Mouse (Mus musculus): Measurements from ENCODE around the gene Hk2. TPM values are rescaled to one million over a fixed set of nuclear protein-coding genes. Genes with fewer than 3 reads are reported as not detected.
A peak's percentile ranks its signal among the peaks of the same experiment; 100 is the strongest.

Gene Hk2
- total RNA-seq, 4 experiments from 2014 or later = 261 to 301 (median 287) TPM

DNA sequence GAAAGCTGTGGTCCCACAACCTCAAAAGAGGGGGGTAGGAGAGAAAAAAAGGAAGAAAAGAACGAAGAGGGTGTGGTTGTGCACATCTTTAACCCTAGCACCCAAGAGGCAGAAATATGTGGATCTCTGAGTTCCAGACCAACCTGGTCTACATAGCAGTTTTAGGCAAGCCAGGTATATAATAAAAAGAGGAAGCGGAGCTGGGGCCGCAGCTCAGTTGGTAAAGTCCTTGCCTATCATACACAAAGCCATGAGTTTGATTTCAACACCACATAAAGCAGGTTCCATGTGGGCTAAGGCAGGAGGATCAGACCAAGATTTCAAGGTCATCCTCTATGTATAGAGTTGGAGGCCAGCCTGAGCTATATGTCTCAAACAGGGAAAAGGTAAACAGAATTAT, 4.0 kb downstream of the Hk2 start:
- DNase-seq (ENCODE audit: low spot score in 2 of 2) = no peak

DNA sequence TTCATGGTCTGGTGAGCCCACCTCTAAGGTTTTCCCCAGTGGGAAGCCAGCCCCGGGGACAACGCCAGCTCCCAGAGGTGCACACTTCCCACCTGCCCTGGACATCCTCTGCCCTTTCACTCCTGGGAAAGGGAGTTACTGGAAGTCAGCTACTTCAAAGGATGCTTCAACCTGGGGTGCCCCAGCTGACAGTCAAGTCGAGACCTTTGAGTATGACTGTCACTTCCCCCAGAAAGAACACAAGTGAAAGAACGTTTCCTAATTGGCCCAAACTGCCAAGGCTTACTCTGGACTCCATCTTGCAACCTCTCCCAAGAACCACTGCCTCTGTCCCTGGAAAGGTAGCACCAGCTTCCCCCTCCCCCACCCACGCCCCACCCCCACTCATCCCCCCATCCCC, 4.5 kb downstream of the Hk2 start:
- no peak for DNase-seq (ENCODE audit: low spot score in 2 of 2)

DNA sequence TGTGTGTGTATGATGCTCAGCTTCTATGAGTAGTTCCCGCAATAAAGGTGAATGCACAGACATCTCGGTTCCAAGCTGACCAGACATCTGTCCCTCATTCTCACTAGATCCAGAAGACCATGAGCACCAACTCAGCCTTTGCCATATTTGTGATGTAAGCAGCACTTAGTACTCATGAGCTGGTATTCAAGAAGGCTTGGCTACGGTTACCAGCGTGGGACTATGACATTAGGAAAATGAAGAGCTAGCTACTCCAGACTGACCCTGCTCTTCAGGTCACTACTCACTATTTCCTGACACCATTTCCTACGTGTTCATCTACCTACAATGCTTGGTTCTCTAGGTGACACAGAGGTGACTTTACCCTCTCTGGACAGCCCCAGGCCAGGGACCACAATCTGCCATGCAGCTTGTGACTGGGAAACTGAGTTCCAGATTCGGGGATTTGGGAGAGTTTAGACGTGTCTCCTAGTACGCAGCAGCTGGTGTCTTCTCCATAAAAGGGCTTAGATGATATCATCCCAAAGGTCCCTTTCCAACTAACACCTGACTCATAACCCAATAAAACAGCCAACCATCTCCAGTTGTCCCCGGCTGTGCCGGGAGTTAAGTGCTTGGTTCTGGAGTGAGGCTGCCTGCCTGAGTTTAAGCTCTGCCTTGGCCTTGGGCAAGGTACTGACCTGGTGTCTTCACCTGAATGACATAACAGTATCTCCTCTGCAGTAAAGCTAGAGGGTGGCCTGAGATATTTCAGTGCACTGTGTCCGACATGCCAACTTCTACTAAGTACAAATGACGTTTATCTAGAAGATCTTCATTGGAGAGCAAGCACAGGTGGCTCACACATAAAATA, 6.3 kb downstream of the Hk2 start:
- no peak for DNase-seq (ENCODE audit: low spot score in 2 of 2)

DNA sequence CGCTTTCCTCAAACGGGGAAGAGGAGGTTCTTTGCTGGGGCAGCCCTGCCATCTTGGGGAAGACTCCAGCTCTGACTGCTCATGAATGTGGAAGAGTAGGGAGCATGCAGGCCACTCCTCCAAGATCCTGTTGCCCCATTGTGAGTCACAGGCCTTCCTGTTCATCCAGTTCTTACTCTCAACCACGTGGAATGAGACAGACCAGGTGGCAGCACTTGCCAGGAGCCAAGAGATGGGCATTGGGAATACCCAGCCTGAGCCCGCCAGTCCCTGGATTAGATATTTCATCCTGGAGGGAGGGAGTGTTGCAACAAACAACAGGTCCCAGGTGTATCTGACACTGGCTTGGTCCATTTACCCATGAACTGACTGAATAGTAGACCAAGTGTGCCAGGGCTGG, 7.6 kb downstream of the Hk2 start:
- DNase-seq (ENCODE audit: low spot score in 2 of 2) = no peak

DNA sequence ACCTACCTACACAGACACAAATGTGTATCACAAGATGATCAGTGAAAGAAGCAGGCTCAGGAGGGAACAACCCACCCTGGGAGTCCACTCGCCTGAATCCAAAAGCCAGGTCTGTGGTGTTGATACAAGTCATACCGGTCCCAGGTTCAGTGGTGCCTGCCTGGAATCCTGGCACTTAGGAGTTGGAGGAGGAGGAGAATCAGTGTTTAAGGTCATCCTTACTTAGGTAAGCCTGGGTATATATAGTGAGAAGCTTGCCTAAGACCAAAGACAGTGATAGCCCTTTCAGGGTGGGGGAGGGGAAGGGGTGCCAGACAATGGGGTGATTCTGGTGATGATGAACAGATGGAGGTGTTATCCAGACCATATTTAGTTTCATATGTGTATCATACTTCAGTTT, 9.0 kb downstream of the Hk2 start:
- no peak for DNase-seq (ENCODE audit: low spot score in 2 of 2)

DNA sequence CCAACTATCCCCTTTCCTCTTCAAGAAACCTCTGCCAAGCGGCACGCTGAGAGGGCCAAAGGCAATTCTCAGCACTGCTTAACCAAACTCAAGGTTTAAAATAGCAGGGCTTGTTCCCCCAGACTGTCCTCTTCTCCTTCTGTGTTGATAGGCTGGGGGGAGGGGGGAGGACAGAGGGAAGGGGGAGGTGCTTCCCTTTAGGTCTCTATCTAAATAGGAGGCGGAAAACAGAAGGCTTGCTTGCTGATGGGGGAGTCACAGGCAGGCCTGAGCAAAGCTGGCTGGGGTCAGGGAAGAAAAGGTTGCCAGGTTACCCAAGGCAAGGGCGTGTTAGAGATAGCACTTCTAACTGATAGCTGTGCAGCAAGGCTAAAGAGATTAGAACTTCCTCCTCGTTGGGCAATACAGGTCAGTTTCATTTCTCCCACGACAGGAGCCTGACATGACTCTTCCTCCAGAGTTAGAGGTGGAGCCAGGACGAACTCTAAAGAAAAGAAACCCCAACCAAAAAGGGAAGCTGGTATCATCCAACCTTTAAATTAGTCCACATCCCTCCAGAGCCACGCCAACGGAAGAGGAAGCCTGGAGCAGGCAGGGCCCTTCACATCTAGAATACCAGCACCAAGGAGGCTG, 10.3 kb downstream of the Hk2 start:
- DNase-seq (ENCODE audit: low spot score in 2 of 2) = no peak

DNA sequence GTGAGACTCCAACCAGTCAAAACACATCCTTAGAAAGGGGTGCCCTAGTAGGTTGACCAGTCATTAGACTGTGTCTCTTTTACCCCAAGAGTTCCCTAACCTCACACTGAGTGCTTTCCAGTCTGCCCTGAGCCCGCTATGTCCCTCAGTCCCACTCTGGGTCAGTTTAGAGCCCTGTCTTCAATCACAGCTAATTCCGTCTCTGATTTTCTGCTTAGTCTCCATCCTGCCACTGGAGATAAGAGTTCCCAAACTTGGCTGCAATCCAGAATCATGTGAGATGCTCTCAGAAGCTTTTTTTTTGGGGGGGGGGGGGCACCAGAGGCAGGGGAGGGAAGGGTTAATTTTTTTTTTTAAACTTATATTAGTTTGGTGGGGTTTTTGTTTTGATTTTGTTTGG, 11.5 kb downstream of the Hk2 start:
- DNase-seq (ENCODE audit: low spot score in 2 of 2) = no peak

DNA sequence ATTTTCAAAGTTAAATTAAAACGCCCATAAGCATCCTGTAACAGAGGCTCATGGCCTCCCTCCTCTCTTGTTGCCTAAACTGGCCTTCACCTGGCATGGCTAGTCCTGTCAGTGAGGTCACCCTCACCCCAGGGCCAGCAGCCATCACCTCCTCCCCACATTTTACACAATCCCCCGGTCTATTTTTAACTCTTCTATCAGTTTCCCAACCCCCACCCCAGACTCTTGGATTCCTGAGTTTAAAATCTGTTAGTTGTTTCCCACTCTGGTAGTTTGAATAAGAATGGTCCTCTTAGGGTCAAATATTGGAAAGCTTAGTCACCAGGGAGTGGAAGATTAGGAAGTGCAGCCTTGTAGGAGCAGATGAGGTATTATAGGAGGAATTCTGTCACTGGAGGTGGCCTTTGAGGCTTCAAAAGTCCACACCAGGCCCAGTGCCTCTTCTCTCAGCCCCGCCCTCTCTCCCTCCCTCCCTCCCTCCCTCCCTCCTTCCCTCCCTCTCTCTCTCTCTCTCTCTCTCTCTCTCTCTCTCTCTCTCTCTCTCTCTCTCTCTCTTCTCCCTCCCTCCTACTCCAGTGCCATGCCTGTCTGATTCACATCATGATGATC, 13.4 kb downstream of the Hk2 start:
- DNase-seq (ENCODE audit: low spot score in 2 of 2) = peak in 1 of 2 experiments; percentile 58

DNA sequence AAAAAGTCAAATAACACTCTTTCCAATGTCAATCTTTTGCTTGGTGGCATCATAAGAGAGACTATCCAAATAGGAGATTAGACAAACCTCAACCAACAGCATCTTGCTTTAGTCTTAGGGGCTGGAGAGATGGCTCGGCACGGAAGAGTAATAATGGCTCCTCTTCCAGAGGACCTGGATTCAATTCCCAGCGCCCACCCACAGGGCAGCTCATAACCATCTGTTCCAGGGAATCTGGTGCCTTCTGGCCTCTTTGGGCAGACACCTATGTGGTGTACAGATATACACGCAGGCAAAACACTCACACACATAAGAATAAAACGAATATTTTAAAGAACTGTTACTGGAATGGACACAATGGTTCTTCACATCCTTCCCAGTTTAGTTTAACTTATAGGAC, 15.0 kb downstream of the Hk2 start:
- DNase-seq (ENCODE audit: low spot score in 2 of 2) = no peak

DNA sequence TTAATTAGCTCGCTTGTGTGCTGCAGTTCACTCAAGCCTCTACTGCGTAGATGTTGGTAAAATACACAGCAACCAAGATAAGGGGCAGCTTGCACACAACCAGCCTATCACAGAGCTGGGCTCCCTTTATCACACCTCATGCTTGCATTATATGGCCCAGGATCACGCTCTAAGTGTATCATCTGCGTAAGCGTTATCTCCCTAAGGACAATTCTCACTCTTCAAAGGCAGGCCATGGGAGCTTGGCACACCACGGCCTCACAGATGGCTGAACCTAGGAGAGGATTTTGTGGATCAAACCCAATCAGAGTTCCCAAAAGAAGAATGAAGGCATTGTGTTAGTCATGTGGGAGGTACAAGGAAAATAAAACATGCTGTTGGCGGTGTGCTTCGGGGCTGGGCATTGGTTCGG, 17.4 kb downstream of the Hk2 start:
- DNase-seq (ENCODE audit: low spot score in 2 of 2) = no peak

DNA sequence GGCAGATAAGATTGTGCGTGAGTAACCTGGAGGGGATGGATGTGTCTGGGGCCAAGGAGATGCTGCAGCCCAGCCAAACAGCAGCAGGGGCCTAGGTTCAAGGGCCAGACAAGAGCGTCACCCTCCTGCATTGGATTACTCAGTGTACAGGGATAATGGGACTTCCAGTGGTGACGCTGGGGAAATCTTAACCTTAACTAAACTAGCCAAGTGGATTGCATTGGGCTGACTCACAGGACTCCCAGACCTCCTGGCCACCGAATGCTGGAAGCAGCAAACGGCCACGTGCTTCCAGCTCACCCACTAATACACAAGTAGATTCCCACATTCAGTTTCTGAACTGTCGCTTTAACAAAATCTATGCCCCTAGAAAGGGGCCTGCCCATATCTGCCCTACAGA, 18.0 kb downstream of the Hk2 start:
- peak; percentile 63 to 69 for DNase-seq (ENCODE audit: low spot score in 2 of 2)

DNA sequence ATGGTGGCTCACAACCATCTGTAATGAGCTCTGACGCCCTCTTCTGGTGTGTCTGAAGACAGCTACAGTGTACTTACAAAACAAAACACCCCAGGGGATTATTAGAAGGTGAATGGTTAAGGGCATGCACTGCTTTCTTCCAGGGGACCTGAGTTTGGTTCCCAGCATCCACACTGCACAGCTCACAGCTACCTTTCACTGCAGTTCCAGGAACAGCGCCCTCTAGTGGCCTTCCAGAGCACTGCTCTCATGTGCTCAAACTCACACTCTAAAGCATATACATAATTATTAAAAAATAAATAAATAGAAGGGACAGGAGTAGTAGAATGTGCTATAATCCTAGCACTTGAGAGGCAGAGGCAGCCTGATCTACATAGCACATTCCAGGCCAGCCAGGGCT, 18.9 kb downstream of the Hk2 start:
- DNase-seq (ENCODE audit: low spot score in 2 of 2) = no peak

DNA sequence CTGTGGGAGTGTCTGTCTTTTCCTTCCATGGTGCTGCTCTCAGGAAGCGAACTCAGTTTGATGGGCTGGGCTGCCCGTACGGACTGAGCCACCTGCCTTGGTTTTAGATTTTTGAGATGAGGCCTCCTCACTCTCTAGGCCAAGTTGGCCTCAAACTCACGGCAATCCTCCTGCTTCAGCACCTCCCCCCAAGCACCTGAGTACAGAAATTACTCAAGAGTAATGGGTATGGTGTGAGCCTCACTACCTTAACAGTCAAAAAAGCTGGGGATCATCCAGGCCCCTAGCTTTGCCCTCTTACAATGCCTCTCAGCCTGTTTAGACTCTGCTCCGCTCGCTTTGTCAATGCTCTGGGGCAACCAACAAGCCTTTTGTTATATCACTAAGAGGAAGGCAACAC, 19.5 kb downstream of the Hk2 start:
- no peak for DNase-seq (ENCODE audit: low spot score in 2 of 2)

DNA sequence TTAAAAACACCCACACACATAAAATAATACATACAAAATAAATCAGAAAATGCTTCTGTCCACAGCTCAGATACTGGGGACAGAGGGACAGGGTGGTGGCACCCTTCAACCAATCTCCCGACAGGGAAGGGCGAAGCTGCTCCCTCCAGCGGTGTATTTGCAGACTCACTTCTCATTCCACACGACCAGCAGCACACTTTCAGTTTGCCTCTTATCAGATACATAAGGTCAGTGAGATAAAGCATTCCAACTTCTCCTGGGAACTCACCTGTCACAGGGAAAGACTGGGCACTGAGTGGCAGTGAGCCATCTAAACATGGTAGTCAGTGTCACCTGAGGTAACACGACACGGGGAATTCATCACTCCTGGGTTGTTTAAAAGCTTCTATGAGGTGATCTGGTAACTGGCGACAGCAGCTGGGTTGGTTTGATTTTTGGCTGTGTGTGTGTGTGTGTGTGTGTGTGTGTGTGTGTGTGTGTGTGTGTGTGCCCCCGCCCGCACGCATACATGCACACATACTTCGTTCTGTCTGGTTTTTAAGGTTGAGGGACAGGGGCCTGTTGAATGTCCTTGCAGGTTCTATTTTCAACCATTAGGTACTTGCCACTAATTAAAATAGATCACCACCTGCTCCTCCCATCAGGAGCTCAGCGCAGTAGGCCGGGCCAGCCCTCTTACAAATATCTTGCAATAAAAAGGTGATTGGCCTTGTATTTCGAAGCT, 20.5 kb downstream of the Hk2 start:
- DNase-seq (ENCODE audit: low spot score in 2 of 2) = no peak

DNA sequence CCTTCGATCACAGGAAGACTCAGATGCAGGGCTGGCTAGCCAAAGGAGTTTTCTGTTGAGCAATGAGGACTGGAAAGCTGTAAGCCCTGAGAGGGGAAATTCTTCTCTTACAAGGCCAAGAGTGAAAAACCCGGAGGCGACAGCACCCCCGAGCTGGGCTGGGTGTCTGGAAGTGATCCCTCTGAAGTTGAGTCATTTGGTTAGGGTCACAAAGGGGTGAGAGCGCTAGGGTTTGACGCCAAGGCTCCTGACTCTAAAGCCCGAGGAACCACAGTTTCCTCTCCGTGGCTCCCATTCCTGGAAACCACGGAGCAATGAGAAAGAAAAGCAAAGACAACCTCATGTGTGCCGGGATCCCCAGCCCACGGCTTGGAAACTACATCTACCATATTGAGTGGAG, 21.2 kb downstream of the Hk2 start:
- peak in 1 of 2 experiments; percentile 47 for DNase-seq (ENCODE audit: low spot score in 2 of 2)

DNA sequence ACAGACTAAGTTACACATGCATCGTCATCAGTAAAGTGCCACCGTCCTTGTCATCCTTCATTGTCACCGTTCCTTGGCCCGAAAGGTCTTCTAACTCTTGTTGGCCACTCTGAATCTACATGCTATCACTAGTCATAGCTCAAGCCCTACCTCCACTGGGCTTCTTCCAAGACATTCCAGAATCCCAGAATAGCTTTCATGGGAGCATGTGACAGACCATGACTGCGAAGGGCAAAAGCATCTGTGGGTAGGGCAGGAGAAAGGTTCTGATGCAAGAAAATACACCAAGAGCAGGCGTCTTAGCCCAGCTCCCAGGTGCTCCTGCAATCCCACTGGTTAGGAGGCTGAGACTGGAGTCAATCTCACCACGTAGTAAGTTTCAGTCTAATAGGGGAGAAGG, 22.5 kb downstream of the Hk2 start:
- peak; percentile 56 to 58 for DNase-seq (ENCODE audit: low spot score in 2 of 2)

DNA sequence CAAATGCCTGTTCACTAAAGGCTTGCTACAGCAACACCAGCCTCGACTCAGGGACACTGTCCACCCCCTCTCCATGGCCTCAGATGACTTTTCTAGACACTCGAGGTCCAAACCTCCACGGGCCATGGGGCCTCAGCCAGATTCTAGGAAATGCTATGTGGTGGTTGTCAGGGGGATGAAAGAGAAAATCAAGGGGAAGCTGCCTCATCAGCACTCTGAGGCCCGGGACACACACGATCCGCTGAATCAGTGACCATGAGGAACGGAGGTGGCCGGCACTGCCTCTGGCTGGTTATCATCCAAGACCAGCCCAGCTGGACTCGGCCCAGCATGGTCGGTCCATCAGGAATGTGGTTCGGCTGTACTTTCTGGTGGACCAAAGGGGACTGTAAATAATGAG, 23.2 kb downstream of the Hk2 start:
- DNase-seq (ENCODE audit: low spot score in 2 of 2) = peak; percentile 65 to 70

DNA sequence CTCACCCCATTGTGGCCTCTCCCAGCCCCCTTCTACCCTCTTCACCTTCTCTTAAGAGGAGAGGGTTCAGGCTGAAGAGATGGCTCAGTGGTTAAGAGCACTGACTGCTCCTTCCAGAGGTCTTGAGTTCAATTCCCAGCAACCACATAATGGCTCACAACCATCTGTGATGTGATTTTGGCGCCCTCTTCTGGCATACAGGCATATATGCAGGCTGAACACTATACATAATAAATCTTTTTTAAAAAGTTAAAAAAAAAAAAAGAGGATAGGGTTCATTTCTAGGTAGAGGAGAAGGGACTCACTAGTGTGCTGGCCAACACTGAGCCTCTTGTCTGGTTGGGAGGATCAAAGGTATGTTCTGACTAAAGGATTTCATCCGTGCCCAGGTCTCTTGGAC, 24.2 kb downstream of the Hk2 start:
- no peak for DNase-seq (ENCODE audit: low spot score in 2 of 2)

DNA sequence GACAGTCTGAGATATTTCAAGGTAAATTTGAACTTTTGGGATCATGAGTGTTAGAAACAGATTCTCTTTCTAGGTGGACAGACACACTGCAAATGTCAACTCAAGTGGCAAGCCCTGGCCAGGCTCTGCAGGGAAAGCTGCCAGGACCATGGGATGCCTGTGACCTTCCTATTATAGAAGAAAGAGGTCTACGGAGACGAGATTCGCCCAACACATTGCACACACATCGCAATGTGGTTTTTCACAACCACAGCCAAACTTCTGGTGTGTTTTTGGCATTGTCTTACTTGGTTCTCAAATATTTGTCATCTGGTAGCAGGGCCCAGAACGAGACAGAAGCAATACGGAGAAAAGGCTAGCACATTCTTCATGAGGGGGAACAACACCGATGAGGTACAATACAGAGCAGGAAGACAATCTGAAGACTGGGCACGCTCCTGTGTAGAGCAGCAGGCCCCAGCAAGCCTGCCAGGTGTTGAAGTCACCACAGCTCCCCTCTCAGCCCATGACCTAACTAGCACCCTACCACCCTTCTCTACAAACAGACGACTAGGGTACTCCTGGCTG, 26.1 kb downstream of the Hk2 start:
- DNase-seq (ENCODE audit: low spot score in 2 of 2) = peak in 1 of 2 experiments; percentile 69

DNA sequence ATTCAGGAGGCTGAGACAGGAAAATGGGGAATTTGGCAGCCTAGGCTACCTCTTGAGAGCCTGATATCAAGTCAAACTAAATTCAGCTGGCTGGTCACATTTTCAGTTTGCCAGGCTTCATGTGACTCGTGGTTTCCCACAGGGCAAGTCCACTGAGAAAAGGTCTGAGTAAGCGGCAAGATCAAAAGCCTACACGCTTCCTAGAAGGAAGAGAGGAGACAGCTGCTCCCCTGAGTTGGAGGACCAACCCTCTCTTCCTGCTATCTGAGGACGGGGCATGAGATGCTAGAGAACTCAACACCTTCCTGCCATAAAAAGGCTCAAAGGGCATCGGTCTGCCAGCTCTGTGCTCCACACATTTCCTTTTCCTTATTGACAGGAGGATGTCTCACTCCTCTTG, 27.2 kb downstream of the Hk2 start:
- DNase-seq (ENCODE audit: low spot score in 2 of 2) = no peak

DNA sequence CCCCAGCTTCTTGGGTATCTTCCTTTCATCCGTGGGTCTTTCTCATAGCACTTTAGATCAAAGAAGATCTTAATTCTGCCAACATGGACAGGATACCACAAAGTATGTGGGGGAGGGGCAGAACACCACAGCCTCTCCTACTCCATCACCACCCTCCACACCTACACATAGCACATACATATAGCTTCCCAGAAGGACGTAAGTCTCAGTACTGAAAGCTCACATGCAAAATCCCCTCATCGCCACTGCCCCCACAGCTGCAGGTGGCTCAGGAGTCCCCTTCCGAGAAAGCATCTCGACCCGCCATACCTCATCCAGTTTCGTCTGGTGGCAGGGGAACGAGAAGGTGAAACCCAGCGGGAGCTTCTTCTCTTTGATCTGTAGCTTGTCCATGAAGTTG, 29.7 kb downstream of the Hk2 start:
- no peak for DNase-seq (ENCODE audit: low spot score in 2 of 2)

DNA sequence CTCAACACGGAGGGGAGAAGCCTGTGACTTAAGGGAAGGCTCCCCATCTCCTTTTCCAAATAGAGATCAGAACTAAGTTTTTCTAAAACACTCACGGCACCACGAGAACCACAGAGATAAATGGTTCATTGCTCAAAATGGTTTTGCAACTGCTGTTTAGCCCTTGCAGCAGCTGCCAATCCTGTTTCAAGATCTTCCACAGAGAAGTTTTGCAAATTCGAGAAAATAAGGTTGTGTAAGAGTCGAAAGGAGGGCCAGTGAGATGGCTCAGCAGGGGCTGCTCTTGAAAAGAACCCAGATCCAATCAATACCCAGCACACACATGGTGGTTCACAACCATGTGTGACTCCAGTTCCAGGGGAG, 32.8 kb downstream of the Hk2 start:
- DNase-seq (ENCODE audit: low spot score in 2 of 2) = no peak
